Mouse (Mus musculus) ovary, postnatal 36 days (tissue): ENCODE data around the gene Pop4.
"Not testable (repeated sequence)": the region's sequence is repeated elsewhere in the genome, so short reads cannot be mapped to it uniquely, and the experiment has no call there.

ENCODE experiments used
- DNase-seq: peaks from one replicate; pipeline ENCODE4 v3.0.0; 2022; ENCODE audit warnings: low spot score, mixed read lengths

Gene Pop4

GRCm38 (mm10) chr7:38270703-38271510 lies at the start of gene Pop4:
Pop4 (minus strand) TSS chr7:38271423.
- DNase-seq = peak; percentile 88

GRCm38 (mm10) chr7:38320641-38321040 lies 49.4 kb upstream of the Pop4 start:
- no peak for DNase-seq

DNA sequence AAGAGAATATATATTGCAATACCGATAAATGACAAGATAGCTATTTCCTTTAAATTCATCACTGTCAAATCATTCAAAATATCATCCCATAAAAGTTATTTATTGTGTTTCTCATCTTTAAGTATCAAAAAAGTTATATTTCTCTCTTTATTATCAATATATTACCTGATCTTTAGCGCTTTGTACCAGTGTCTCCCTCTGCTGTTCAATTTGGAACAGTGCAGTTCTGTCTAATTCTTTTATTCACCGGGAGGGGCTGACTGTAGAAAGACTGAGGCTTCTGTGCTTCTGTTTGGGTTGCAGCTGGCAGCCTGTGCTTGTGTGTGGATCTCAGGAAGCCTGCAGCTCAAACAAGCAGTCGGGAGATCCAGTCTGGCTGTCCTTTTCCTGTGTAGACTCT lies 11.0 kb upstream of the Pop4 start:
- not testable (repeated sequence) for DNase-seq

DNA sequence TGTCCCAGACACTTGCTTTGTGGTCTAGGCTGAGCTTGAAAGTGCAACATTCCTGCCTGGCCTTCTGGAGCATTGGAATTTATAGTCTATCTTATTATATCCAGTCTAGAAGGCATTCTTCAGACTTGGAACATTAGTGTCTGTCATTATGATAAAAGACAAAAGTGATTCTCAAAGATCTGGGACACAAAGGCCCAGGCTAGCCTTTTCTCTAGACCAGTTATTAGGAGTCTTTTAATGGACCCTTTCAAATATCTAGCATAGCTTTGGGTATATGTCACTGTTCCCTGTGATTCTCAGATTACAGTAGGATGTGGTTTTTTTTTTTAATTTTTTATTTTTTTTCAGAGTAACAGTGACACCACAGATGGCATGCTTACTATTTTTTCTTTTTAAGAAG lies 1.3 kb upstream of the Pop4 start:
- no peak for DNase-seq

DNA sequence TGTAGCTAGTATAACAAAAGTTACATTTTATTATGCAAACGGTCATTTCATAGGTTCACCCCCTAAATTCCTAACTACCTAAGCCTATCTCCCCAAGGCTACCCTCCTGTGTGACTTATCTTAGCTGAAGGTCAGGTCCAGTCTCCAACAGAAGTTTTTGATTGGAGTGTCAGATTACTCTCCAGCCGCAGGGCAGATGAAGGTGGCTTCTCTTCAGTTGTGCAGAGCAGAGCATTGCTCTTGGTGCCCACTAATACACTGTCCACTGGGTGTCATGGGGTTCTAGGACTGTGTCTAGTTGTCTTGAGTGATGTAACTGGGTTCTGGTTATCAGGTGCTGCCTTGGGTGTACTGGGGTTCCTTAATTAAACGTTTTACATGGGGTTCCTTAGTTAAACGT lies 636 bp upstream of the Pop4 start:
- no peak for DNase-seq

- DNase-seq = no peak
These were observed 238 bp upstream of the Pop4 start for GRCm38 (mm10) chr7:38271511-38271811.

DNA sequence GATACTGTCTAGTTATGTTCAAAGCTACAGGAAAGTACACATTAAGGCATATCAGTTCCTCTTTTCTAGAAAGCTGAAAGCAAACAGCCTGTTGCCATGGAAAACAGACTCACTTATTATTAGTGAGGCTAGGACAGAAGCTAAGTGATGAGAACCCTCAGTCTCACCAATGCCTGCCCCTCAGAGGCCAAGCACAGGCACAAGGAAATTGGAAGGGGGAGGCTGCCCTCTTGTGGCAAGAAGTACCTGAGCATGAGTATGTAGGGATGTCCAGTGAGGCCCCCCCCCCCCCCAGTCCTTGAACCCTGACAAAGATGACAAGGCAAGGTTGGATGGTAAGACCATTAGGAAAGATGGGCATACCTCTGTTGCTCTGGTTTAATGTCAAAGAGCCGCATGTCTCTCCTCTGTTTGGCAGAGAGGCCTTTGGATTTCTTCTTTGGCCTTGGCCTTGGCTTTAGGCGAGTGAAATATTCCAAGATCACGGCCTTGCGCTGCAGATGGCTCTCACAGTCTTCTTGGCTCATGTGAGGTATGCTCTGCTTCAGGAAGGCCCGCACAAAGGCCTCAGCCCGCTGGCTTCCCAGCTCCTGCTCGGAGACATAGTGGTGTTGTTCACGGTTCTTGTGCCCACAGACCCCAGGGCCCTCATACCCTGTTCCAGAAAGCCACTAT lies 4.1 kb downstream of the Pop4 start:
- peak; percentile 34 for DNase-seq

DNA sequence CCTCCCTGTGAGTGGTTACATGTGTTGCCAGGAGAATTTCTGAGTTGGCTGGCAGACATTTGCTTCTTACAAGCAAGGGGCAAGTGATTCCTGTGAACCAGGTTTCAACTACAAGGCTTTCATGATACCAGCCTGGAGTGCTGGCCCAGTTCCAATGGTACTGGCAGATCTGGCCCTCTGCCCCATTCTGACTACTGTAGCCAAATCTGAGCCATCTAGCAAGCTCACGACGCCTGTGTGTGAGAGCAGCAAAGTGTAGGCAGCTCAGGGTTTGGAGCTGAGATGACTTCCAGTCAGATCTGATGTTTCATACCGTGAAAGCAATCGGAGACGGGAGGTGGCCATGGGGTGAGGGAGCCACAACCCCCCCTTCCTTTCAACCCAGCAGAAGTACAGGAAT lies 8.8 kb downstream of the Pop4 start:
- DNase-seq = peak; percentile 14

GRCm38 (mm10) chr7:38259631-38260030 lies 11.6 kb downstream of the Pop4 start:
- no peak for DNase-seq

GRCm38 (mm10) chr7:38253441-38253840 lies 17.8 kb downstream of the Pop4 start:
- no peak for DNase-seq

GRCm38 (mm10) chr7:38251494-38252216 lies 19.6 kb downstream of the Pop4 start:
- DNase-seq = peak; percentile 36

GRCm38 (mm10) chr7:38242417-38242816 lies 28.8 kb downstream of the Pop4 start:
- DNase-seq = no peak

GRCm38 (mm10) chr7:38237140-38237539 lies 34.1 kb downstream of the Pop4 start:
- DNase-seq = no peak

DNA sequence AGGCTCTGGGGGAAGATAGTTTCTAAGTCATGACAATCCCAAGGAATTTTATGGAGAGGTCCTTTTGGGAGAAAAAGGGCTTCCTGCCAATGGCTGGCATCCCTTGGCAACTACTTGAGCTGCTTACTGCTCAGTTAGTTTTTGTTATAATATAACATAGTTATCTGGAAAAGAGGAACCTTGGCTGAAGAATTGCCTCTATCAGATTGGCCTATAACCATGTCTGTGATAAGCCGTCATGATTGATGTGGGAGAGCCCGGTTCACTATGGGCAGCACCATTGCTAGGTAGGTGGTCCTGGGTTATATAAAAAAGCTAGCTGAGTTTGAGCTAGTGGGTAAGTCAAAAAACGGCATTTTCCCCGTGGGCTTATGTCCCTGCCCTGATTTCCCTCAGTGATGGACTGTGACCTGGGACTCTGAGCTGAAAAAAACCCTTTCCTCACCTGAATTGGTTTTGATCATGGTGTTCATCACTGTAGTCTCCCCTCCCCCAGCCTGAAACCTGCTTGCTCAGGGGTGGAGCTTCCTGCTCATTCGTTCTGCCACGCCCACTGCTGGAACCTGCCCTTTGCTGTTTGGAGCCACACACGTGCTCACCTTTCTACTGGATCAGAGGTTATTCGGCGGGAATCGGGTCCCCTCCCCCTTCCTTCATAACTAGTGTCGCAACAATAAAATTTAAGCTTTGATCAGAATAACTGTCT lies 34.7 kb downstream of the Pop4 start:
- no peak for DNase-seq

DNA sequence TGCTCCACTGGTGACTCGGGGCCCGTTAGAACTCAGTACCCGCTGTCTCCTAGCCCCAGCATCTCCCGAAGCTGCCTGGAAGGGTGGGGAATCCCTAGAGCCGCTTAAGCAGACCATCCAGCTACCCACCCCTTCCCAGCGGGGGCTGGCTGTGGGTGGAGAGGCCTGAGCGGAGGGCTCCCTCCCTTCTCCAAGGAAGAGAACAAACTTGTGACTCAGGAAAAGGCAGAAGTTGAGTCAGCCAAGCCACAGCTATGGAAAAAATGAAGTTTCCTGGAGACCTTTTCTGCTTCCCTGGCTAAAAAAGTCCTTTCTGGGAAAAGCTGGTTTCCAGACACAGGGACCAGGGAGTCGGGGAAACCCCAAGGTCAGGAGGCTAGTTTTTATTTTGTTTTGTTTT lies 40.9 kb downstream of the Pop4 start:
- peak; percentile 25 for DNase-seq

DNA sequence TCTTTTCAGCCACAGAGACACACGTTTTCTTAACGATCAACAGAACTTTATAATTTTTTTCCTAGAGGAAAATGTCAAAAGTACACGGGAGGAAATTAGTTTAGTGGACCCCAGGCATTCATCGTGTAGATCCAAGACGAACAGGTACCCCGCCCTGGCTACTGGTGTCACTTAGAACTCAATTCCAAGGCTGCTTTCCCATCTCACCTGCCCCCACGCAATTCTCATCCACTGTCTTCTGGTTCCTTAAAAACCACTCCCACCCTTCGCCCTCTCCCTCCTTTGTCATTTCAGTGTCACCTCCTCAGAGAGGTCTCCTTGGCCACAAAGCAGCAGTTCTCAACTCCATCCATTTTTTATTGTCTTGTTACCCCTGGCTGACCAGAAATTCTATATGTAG lies 42.9 kb downstream of the Pop4 start:
- DNase-seq = no peak

DNA sequence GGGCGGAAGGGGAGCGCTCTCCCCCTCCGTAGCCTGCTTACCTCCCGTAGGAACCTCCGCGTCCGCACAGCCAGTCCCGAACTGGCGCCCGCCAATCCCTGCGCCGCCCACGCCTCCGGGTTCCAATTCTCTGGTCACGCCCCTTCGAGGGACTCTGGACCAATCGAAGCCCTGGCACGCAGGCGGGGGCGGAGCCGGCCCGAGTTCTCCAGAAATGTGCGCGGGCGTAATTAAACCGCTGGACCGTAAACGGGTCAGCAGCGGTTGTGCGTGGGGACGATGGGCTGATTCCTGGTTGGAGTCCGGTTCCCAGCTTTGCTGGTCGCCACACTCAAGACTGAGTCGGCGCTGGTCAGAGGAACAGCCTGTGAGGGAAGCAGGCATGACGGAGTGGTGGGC lies 43.3 kb downstream of the Pop4 start, which contains the start of gene Plekhf1:
Gene Plekhf1 (minus strand): TSS at position 117 of the 399 bp plus-strand sequence.
- peak; percentile 95 for DNase-seq

DNA sequence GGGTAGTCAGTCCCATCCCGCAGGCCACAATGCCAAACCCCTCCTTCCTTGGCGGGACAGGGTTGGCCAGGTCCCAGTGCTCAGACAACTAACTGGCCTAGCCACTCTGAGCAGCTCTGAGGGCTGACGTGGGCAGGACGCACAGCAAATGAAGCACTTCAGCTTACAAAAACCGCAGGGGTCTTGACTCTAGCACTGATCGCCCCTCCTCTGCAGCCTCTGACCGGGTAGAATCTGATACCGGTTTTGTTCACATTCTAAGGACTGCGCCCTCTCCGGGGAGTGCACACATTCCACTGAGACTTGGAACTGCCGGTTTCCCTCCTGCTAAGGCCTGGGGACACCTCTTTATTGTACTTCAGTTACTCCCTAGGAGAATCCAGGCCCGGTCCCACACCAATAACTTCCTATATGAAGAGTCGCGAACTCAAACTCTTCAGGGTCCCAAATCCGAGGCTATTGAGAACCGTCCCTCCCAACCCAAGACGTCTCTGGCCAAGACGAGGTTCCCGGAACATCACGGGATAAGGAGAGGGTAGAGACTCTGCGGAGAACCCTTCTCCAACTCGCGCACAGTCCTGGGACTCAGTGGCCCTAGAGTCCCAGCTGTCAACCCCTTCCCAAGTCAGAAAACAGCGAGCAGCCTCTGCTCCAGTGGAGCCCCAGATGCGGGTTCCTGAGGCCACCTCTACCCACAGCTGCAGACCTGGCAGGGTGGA lies 43.9 kb downstream of the Pop4 start:
- peak; percentile 78 for DNase-seq

GRCm38 (mm10) chr7:38226226-38226625 lies 45.0 kb downstream of the Pop4 start:
- DNase-seq = no peak

- peak; percentile 39 for DNase-seq
These were observed 46.5 kb downstream of the Pop4 start for GRCm38 (mm10) chr7:38224577-38225369.

- no peak for DNase-seq
These were observed 50.4 kb downstream of the Pop4 start for GRCm38 (mm10) chr7:38220866-38221265.
